Mouse (Mus musculus): ENCODE results near the gene Setd3.

The Setd3 gene

GRCm38 (mm10) chr12:108203895-108204294 is 24.8 kb upstream of the Setd3 start:
- DNase-seq (ENCODE audit: low spot score in 2 of 2) = no peak

DNA sequence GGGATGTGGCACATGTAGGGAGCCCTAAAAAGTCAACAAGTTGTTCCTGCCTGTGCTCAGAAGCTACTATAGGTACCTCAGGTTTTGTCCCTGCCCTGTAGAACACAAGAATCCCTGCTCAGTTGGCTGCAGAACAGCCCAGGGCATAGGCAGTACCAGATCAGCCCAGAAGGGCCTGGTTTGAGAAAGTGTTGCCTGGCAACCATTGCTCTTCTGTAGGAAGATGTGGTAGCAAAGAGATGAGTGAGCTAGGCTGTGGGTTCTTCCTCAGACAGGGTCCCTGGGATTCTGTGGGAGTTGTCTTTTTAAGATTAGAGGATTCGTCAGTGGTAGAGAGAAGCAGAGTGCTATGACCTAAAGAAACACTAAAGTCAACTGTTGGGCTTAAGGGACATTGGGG is 21.0 kb upstream of the Setd3 start:
- DNase-seq (ENCODE audit: low spot score in 2 of 2) = no peak

GRCm38 (mm10) chr12:108198447-108198846 is 19.3 kb upstream of the Setd3 start:
- no peak for DNase-seq (ENCODE audit: low spot score in 2 of 2)

DNA sequence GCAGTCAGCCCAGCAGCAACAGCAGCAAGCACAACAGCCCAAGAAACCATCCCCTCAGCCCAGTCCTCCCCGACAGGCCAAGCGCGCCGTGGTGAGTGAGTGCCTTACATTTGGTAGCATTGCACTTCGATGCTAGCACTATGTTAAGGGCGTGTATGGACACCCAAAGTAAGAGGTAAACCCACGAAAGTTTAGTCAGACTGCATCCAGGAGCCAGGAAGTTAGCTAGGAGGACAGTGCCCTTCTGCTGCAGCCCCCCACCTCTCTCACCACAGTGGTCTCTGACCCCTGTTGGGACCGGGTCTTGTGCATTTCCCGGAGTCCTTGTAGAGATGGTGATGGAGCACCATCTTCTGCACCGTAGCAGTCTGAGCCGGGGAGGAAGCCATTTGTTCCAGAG is 16.6 kb upstream of the Setd3 start:
- no peak for DNase-seq (ENCODE audit: low spot score in 2 of 2)

DNA sequence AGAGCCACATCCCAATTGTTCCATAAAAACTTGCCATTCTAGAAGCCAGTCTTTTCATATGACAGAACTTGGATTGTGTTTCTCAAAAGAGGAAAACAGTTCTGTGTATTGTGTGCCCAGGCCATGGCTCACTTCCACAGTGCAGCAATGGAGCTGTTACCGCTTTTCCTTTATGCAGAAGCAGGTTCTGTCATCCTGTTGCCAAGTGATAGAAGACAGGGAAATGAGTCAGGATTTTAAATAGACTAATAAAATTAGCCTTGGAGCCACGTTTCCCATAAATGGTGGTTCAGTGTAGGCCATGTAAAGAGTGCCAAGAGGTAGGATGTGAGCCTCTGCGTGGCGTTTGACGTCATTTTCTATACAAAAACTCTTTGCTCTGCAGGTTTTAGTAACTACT is 14.8 kb upstream of the Setd3 start:
- no peak for DNase-seq (ENCODE audit: low spot score in 2 of 2)

- no peak for DNase-seq (ENCODE audit: low spot score in 2 of 2)
Observed at GRCm38 (mm10) chr12:108187541-108188091, 8.5 kb upstream of the Setd3 start.

- DNase-seq (ENCODE audit: low spot score in 2 of 2) = no peak
Observed at GRCm38 (mm10) chr12:108181716-108182115, 2.6 kb upstream of the Setd3 start.

DNA sequence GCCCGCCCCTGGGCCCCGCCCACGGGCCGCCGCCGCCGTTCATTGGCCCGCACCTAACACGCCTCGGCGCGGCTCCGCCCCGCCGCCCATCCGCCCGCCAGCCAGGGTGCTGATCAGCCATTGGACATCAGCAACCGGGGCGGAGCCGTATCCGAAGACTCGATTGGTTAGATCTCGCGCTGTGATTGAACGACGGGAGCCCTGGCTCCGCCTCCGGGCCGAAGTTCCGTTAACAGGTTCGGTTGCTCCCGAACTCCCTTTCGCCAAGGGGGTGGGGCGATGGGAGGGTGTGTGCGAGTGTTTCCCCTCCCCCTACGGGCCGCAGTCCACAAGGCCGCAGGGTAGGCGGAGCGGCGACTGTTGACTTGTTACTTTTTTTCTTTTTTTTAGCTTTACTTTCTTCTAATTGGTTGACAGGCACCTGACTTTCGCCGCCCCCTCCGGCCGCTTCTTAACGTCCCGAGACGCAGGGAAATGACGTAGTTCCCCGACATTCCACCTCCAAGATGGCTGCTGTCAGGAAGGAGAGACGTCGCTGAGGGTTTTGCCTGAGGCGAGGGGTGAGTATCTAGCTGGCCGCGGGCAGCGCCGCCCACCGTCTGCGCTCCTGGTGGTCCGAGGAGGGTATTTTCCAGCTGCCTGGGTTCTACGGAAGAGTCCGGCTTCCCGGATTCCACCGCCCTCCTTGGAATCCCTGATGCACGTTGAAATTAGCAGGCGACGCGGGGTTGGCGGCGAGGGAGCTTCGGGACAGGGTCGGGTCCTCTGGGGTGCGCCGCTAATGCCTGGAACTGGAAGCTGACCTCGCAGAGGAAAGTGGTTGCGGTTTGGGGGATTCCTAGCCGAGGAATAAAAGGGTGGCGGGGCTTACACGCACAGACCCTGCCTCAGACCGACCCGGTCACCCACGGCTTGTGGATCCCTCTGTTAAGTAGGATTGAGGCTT is 480 bp upstream of the Setd3 start, which contains the start of gene Ccnk:
TSS of gene Ccnk (plus strand) at position 259 of the 946 bp plus-strand sequence.
- peak; percentile 99 to 100 for DNase-seq (ENCODE audit: low spot score in 2 of 2)

GRCm38 (mm10) chr12:108178331-108179245 is 526 bp downstream of the Setd3 start:
- DNase-seq (ENCODE audit: low spot score in 2 of 2) = peak; percentile 57

DNA sequence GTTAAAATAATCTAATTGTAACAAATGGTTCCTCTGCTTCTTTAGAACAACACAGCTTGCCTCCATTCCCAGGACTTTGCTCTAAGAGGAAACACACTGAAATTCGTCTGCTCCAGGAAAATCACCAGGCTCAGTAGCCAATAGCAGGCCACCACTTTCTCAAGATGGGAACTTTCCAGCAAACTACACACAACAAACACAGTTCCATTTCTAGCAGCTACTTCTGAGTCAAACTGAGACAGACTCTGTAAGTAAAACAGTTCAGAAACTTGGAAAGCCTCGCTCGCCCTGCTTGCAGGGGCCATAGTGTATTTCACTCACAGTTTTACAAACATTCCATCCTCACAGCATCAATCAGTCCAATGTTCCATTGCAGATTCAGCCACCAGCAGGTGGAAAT is 2.7 kb downstream of the Setd3 start:
- DNase-seq (ENCODE audit: low spot score in 2 of 2) = no peak

DNA sequence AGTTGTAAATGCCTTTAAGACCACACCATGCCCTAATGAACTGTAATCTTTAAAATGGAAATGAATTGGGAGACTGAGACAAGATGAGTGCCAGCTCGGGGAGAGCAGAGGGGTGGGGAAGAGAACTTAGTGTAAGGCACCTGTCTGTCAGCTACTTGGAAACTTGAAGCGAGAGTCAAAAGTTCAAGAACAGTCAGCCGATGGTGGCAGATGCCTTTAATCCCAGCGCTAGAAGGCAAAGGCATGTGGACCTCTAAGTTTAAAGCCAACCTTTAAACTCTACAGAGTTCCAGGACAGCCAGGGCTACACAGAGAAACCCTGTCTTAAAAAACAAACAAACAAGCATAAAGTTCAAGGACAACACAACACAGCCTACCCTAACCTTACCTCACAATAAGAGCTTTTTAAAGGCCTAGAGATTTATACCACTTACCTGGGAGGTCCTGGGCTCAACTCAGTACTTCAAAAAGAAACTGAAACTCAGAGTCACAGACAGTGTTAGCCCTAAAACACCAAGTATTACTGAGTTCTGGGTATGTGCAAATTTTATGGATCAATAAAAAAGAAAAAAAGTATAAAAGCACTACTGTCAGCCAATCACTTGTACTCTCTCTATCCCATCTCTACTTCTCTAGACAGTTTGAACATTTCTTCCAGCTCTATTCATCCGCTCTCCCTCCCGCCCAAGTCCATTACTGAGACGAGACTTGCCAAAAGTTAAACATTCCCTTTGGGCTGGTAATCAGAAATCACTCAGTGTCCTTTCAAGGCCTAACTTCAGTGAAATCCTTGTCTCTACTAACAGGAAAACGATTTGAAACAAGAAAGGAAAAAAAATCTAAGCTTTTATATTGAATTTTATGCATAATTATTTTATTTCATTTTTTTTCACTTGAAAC is 4.3 kb downstream of the Setd3 start:
- DNase-seq (ENCODE audit: low spot score in 2 of 2) = no peak

DNA sequence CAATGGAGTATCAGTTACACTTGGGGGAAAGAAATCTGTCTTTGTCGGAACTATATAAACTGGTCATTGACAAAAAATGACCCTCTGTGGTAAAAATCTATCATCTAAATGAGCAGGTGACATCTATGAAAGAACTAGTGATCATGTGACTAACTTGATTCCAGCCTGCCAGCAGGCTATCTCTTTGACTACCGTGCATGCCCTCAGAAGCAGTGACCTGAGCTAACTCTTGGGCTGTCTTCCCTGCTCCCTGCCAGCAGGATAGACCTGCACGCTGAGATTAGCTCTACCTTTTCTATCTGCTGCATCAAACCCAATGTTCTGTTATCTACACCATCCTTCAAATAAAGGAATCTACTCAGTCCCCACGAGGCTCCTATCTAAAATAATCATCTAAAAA is 6.5 kb downstream of the Setd3 start:
- no peak for DNase-seq (ENCODE audit: low spot score in 2 of 2)

GRCm38 (mm10) chr12:108171336-108171735 is 7.8 kb downstream of the Setd3 start:
- no peak for DNase-seq (ENCODE audit: low spot score in 2 of 2)

GRCm38 (mm10) chr12:108170467-108170866 is 8.6 kb downstream of the Setd3 start:
- peak in 1 of 2 experiments; percentile 9 for DNase-seq (ENCODE audit: low spot score in 2 of 2)

GRCm38 (mm10) chr12:108168909-108169308 is 10.2 kb downstream of the Setd3 start:
- DNase-seq (ENCODE audit: low spot score in 2 of 2) = no peak

GRCm38 (mm10) chr12:108163706-108164105 is 15.4 kb downstream of the Setd3 start:
- no peak for DNase-seq (ENCODE audit: low spot score in 2 of 2)

- DNase-seq (ENCODE audit: low spot score in 2 of 2) = no peak
Observed at GRCm38 (mm10) chr12:108162036-108162435, 17.1 kb downstream of the Setd3 start.

- no peak for DNase-seq (ENCODE audit: low spot score in 2 of 2)
Observed at GRCm38 (mm10) chr12:108159863-108160262, 19.3 kb downstream of the Setd3 start.

DNA sequence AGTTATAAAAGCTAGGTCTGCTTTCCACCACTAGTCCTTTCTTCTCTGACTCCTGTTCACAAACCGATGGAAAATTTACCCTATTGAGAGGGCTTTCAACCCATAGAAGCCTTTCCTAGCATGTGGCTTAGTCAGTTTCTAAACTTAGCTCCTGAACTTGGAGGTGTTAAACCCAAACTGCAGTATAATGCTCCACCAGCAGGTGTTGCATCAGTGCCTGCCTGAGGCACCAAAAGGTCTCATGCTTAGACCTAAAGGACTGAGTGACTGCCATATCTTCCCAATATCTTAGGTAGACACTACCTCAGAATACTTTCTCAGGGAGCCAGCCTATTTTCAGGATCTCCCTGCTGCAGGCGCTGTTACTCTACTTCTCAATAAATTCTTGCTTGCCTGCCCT is 26.4 kb downstream of the Setd3 start:
- DNase-seq (ENCODE audit: low spot score in 2 of 2) = no peak

- no peak for DNase-seq (ENCODE audit: low spot score in 2 of 2)
Observed at GRCm38 (mm10) chr12:108149764-108150163, 29.4 kb downstream of the Setd3 start.

DNA sequence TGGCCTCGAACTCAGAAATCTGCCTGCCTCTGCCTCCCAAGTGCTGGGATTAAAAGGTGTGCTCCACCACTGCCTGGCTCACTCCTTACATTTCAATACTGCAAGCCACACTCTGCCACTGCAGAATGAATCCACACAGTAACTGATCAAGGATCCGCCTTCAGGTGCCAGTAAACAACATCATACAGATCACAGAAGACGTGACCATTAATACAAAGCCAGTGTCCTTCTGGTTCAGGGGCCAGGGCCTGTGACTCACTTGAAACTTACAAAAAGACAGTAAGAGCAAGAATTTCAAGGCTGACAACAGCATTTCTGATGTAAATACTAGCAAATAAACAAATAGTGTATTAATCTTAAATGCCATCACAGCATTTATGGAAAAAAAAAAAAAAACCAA is 33.9 kb downstream of the Setd3 start:
- no peak for DNase-seq (ENCODE audit: low spot score in 2 of 2)
